Mouse (Mus musculus) yolk sac, embryonic 10.5 days (tissue): Measurements from ENCODE around the gene Pip4k2b.

ENCODE experiments used
- DNase-seq: peaks from one replicate; pipeline ENCODE4 v3.0.0-alpha.2; 2017; ENCODE audit warnings: low spot score

The Pip4k2b gene

DNA sequence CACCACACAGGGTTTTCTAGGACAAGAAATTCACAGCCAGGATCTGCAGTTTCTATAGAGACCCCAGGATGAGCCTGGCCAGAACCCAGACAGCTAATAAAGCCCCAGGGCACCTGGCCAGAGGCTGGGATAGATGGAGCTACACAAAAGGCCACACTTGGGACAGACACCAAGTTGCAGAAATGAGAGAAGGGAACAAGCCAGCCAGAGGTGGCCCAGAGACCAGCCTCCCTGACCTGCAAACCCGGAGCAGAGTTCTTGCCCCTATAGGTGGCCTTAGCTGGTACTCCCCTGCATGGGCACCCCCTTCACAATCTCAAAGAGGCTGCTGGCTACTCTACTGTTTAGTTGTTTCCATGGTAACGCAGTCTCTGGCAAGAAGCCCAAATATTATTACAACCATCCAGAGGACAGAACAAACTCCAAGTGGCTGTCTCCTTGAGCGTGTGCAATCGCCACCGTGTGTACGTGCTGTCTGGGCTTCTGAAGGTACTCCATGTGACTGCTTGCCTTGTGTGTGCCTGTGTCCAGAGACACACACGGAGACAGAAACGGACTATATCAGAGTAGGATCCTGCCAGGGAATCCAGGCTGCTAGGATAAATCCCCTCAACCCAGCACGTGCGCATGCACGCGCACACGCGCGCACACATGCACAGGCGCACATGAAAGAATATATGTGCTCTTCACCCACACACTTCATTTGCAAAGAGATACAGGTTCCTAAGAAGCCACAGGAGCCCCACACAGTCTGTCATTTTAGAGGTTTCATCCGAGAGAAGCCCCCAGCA, 49.4 kb downstream of the Pip4k2b start:
- DNase-seq: peak; percentile 27

- DNase-seq: no peak
These were observed 50.1 kb downstream of the Pip4k2b start for GRCm38 (mm10) chr11:97694435-97694834.

DNA sequence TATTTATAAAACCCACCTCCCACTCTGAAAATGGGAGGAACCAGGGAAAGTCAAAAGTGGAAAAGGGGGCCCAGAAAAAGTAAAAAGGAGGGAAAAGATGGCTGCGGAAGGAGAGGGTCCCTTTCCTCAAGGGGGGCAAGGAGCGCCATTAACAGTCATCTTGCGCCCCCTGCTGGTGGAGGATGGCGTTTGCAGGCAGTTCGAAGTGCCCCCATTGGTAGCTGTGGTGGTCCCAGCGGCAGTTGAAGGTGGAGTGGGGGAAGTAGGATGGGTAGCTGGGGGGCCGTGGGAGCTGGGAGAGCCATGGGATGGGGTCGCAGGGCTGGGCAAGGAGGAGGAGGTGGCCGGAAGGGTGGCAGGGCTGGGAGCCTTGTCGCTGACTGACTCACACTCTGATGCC, 54.6 kb downstream of the Pip4k2b start:
- peak; percentile 36 for DNase-seq

- no peak for DNase-seq
These were observed 57.4 kb downstream of the Pip4k2b start for GRCm38 (mm10) chr11:97687061-97687460.

GRCm38 (mm10) chr11:97686322-97686908, 58.1 kb downstream of the Pip4k2b start:
- no peak for DNase-seq

DNA sequence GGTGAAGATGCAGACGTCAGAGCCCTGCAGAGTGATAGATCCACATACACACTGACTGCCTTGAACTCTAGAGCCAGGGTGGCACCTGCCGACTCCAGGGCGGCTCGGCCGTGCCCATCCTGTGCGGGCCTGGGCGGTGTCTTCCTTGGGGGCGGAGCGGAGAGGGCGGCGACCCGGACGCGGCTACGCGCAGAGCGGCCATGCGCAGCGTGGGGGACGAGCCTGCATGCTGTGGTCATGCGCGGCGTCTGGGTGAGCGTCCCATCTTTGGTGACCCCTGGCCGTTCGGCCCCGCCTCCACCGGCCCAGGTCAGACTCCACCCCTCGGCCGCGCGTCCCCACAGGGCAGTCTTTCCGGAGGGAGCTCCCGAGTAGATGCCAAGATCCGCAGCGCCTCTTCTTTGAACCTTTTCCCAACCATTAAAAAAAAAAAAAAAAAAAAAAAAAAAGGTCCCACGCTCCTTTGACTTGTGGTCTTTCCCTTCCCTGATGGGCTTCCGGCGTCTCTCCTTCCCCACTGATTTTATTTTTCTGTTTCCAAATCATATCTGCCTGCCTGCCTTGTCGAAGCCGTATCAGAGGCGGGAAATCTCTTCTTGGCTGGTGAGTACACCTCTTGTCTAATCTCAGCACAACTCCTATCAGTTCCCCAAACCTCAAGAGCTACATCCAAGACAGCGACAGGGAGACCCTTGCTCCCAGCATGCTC, 58.7 kb downstream of the Pip4k2b start, which contains the start of gene Cisd3:
Gene Cisd3 (plus strand): TSS at position 214 of the 709 bp plus-strand sequence.
- DNase-seq: peak; percentile 93

GRCm38 (mm10) chr11:97684766-97685165, 59.7 kb downstream of the Pip4k2b start:
- no peak for DNase-seq

DNA sequence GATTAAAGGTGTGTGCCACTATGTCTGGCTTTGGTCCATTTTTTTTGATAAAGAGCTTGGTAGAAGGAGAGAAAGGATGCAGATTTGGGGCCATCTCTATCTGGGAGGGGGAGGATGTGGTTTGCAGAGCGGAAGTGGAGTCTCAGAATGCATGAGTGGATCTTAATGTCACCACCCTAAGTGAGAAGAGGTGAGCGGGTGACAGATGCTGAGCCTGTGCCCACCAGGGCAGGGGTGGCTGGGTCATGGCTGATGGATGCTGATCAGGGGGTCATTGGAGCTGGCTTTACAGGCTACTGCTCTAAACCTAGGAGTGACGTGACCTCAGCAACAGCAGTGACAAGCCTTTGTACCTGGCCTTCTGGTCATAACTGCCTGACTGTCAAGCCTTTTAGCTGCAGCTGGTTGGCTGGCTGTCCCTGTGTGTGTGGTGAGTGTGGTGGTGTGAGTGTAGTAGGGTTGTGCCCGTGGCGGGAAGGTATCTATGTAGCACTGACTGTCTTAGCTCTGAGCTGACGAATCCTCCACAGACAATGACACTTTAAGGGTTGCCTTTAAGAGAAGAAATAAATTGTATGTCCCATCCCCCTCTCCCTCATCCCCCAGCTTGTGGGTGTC, 60.3 kb downstream of the Pip4k2b start:
- no peak for DNase-seq

GRCm38 (mm10) chr11:97682504-97683055, 61.9 kb downstream of the Pip4k2b start:
- DNase-seq: no peak

DNA sequence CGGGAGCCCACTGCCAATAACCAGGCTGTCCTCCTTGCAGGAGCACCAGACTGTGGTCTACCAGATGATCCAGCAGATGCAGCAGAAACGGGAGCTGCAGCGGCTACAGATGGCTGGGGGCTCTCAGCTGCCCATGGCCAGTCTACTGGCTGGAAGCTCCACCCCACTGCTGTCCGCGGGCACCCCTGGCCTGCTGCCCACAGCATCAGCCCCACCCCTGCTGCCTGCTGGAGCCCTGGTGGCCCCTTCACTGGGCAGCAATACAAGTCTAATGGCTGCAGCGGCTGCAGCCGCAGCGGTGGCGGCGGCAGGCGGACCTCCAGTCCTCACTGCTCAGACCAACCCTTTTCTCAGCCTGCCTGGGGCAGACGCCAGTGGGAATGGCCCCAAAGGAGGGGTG, 64.1 kb downstream of the Pip4k2b start:
- no peak for DNase-seq

DNA sequence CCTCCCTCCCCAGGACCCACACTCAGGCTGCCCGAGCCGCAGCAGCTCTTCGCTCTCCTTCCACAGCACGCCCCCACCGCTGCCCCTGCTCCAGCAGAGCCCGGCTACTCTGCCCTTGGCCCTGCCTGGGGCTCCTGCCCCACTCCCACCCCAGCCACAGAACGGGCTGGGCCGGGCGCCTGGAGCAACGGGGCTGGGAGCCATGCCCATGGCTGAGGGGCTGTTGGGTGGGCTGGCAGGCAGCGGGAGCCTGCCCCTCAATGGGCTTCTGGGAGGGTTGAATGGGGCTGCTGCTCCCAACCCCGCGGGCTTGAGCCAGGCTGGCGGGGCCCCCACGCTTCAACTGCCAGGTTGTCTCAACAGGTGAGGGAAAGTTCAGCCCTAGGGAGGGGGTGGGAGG, 66.2 kb downstream of the Pip4k2b start:
- no peak for DNase-seq

- DNase-seq: no peak
These were observed 66.7 kb downstream of the Pip4k2b start for GRCm38 (mm10) chr11:97677842-97678241.

DNA sequence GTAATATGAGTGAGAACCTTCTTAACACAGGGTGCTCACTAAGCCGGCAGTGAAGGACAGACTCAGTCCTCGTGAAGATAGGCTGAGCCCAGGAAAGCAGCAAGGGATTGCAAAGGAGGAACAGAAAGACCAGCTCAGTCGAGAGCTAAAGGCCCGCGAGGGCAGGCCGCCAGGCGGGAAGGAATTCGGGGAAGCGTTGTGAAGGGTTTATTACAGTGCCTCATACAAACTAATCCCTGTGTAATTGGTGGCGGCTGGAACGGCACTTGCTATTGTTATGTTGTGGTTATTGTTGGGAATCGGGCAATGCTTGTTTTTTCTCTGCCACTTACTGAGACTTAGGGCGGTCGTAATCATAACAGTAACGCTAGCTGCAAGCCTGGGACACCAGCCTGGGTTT, 67.1 kb downstream of the Pip4k2b start:
- DNase-seq: no peak

DNA sequence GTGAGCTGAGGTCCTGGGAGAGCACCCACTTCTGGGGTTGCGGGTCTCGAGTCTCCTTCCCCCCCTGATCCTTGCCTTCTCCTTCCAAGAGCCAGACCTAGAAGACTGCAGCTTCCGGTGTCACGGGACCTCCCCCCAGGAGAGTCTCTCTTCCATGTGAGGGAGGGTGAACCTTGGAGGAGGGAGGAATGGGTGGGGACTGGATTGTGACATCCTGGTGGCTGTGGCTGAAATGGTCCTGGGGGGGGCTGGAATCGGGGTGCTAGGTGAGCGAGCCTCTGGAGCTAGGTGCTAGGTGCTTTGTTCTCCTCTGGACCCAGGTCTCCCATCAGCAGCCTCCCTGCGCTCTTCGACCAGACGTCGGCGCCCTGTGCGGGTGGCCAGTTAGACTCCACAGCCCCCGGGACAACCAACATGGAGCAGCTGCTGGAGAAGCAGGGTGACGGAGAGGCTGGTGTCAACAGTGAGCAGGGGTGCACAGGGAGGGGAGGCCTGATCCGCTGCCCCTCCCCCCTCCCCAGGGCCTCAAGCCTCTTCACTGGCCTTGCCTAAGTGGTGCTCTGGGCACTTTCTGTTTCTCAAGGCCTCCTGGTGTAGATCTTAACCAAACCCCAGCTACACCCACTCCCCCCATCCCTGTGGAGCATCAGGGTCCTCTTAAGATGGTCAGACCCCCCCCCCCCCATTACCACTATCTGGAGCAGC, 68.3 kb downstream of the Pip4k2b start:
- DNase-seq: no peak

GRCm38 (mm10) chr11:97673148-97673547, 71.4 kb downstream of the Pip4k2b start:
- DNase-seq: no peak

- DNase-seq: no peak
These were observed 73.4 kb downstream of the Pip4k2b start for GRCm38 (mm10) chr11:97671177-97671527.

- DNase-seq: no peak
These were observed 74.0 kb downstream of the Pip4k2b start for GRCm38 (mm10) chr11:97670234-97671176.

- DNase-seq: no peak
These were observed 74.7 kb downstream of the Pip4k2b start for GRCm38 (mm10) chr11:97669829-97670228.

DNA sequence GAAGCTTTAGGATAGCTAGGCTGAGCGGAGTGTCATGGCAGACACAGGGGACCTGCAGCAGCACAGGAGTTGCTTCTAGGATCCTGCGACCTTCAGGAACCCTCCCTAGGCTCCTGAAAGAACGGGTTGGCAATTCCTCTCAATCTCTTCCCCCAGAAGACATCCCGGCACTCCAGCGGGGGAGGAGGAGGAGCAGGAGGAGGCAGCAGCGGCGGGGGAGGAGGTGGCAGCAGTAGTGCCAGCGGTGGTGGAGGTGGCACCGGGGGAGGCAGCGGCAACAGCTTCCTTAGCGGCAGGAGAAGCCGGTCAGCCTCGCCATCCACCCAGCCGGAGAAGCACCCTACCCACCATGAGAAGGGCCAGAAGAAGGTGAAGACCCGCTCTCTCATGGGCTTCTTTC, 75.2 kb downstream of the Pip4k2b start:
- no peak for DNase-seq

GRCm38 (mm10) chr11:97668160-97668559, 76.3 kb downstream of the Pip4k2b start:
- no peak for DNase-seq

GRCm38 (mm10) chr11:97666794-97667193, 77.7 kb downstream of the Pip4k2b start:
- DNase-seq: no peak
